Mouse (Mus musculus): Measurements from ENCODE around the gene Ocel1. TPM values are rescaled to one million over a fixed set of nuclear protein-coding genes. Genes with fewer than 3 reads are reported as not detected.

The Ocel1 gene
- polyA plus RNA-seq (2021; fragmentation: Nextera tagmentation), result 5.5 and 7.3 TPM in 2 replicates
- long read RNA-seq, experiment 1, transcript Ocel1-202 (3 exons, 2,179 nt), result major isoform, 5 of 14 reads
- long read RNA-seq, experiment 1, partial matches to known transcripts, result 1 of 14 reads
- long read RNA-seq, experiment 1, other reads (novel, unspliced or antisense), result 5 of 14 reads
- long read RNA-seq, experiment 2, partial matches to known transcripts, result 0 of 15 reads
- long read RNA-seq, experiment 2, other reads (novel, unspliced or antisense), result 8 of 15 reads

GRCm38 (mm10) chr8:71371236-71371848 lies at the start of gene Ocel1:
Gene Ocel1, plus strand, starts transcription at chr8:71371298.

GRCm38 (mm10) chr8:71366771-71367528 lies 4.1 kb upstream of the Ocel1 start, which contains the start of gene Use1:
Gene Use1, plus strand, starts transcription at chr8:71366848.

GRCm38 (mm10) chr8:71381421-71381970 lies 10.4 kb downstream of the Ocel1 start, which contains the start of gene Nr2f6:
Gene Nr2f6, minus strand, starts transcription at chr8:71381960.

GRCm38 (mm10) chr8:71395629-71396028 lies 24.5 kb downstream of the Ocel1 start, which contains the start of gene Ushbp1:
Gene Ushbp1, minus strand, starts transcription at chr8:71395802.

GRCm38 (mm10) chr8:71396639-71397305 lies 25.7 kb downstream of the Ocel1 start, which contains the start of gene Babam1:
Gene Babam1, plus strand, starts transcription at chr8:71396861.

GRCm38 (mm10) chr8:71405401-71406098 lies 34.5 kb downstream of the Ocel1 start, which contains the start of gene Ankle1:
Gene Ankle1, plus strand, starts transcription at chr8:71406010.

Other genes starting within 250 kb of the Ocel1 start
- 1.1 and 1.3 TPM in 2 replicates for gene Myo9b, start 98.6 kb upstream of the Ocel1 start, polyA plus RNA-seq (2021; fragmentation: Nextera tagmentation)
- gene Haus8, start 98.4 kb upstream of the Ocel1 start, polyA plus RNA-seq (2021; fragmentation: Nextera tagmentation), result 9.4 and 10.6 TPM in 2 replicates
- 177 and 192 TPM in 2 replicates for gene Use1, start 4.5 kb upstream of the Ocel1 start, polyA plus RNA-seq (2021; fragmentation: Nextera tagmentation)
- gene Nr2f6, start 10.7 kb downstream of the Ocel1 start, polyA plus RNA-seq (2021; fragmentation: Nextera tagmentation), result 8.2 and 8.7 TPM in 2 replicates
- 1.1 and 1.4 TPM in 2 replicates for gene Ushbp1, start 24.5 kb downstream of the Ocel1 start, polyA plus RNA-seq (2021; fragmentation: Nextera tagmentation)
- gene Babam1, start 25.6 kb downstream of the Ocel1 start, polyA plus RNA-seq (2021; fragmentation: Nextera tagmentation), result 97.3 and 98.5 TPM in 2 replicates
- gene Ankle1, start 34.7 kb downstream of the Ocel1 start, polyA plus RNA-seq (2021; fragmentation: Nextera tagmentation), result 0.11 and 0.13 TPM in 2 replicates
- gene Abhd8, start 92.4 kb downstream of the Ocel1 start, polyA plus RNA-seq (2021; fragmentation: Nextera tagmentation), result 357 and 444 TPM in 2 replicates
- 126 and 129 TPM in 2 replicates for gene Mrpl34, start 93.7 kb downstream of the Ocel1 start, polyA plus RNA-seq (2021; fragmentation: Nextera tagmentation)
- gene Dda1, start 97.9 kb downstream of the Ocel1 start, polyA plus RNA-seq (2021; fragmentation: Nextera tagmentation), result 152 and 163 TPM in 2 replicates
- 0.48 and 0.65 TPM in 2 replicates for gene Ano8, start 114.7 kb downstream of the Ocel1 start, polyA plus RNA-seq (2021; fragmentation: Nextera tagmentation)
- gene Gtpbp3, start 116.8 kb downstream of the Ocel1 start, polyA plus RNA-seq (2021; fragmentation: Nextera tagmentation), result 7.7 and 8.2 TPM in 2 replicates
- gene Plvap, start 140.5 kb downstream of the Ocel1 start, polyA plus RNA-seq (2021; fragmentation: Nextera tagmentation), result 6.2 and 6.3 TPM in 2 replicates
- gene Ccdc194, start 154.4 kb downstream of the Ocel1 start, polyA plus RNA-seq (2021; fragmentation: Nextera tagmentation), result not detected in 2 replicates
- gene Bst2, start 166.2 kb downstream of the Ocel1 start, polyA plus RNA-seq (2021; fragmentation: Nextera tagmentation), result 5.2 and 15.7 TPM in 2 replicates
- gene Mvb12a, start 171.6 kb downstream of the Ocel1 start, polyA plus RNA-seq (2021; fragmentation: Nextera tagmentation), result 45.5 and 46.4 TPM in 2 replicates
- 0.19 and 0.54 TPM in 2 replicates for gene Tmem221, start 187.6 kb downstream of the Ocel1 start, polyA plus RNA-seq (2021; fragmentation: Nextera tagmentation)
- 0.25 and 0.43 TPM in 2 replicates for gene Nxnl1, start 195.3 kb downstream of the Ocel1 start, polyA plus RNA-seq (2021; fragmentation: Nextera tagmentation)
- 95.1 and 114 TPM in 2 replicates for gene Slc27a1, start 197.6 kb downstream of the Ocel1 start, polyA plus RNA-seq (2021; fragmentation: Nextera tagmentation)
- 110 and 114 TPM in 2 replicates for gene Pgls, start 220.9 kb downstream of the Ocel1 start, polyA plus RNA-seq (2021; fragmentation: Nextera tagmentation)
- 0.53 and 0.59 TPM in 2 replicates for gene Fam129c, start 226.3 kb downstream of the Ocel1 start, polyA plus RNA-seq (2021; fragmentation: Nextera tagmentation)
- 18.9 and 19.6 TPM in 2 replicates for gene Colgalt1, start 239.7 kb downstream of the Ocel1 start, polyA plus RNA-seq (2021; fragmentation: Nextera tagmentation)